Mouse (Mus musculus): Measurements from ENCODE around the gene Ppp1r17. TPM values are rescaled to one million over a fixed set of nuclear protein-coding genes. Genes with fewer than 3 reads are reported as not detected.
A peak's percentile ranks its signal among the peaks of the same experiment; 100 is the strongest.

The Ppp1r17 gene
- polyA plus RNA-seq, 1 experiment from 2014 or later, result 4.1 TPM

DNA sequence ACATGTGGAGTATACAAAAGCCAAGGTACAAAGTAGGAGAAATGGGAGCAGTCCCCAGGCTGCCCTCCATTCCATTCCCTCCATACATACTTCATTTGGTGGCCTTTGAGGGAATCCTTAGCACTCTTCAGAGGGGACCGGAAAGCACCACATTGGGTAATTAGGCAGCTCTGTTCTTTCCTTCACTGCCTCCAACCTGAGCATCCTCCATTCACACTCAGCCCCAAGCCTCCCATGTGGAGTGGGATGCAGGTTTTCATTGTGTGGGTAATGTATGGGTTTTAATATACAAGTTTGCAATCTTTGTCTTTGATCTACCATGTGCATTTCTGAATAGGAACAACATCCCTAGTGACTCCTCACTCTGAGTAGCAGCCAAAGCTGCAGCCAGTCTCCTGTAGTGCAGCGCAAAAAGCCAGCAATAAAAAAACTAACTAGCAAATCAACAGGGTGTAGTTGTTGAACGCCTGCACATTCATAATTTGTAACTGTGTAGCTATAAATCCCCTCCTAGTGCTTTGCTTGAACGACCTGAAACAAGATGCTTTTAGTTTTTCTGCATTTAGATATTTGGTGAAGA, 22.3 kb downstream of the Ppp1r17 start:
- 57% methylated on average over 4 of the region's 4 CpGs for WGBS
- H3K9ac ChIP-seq, result no peak overlapping the region

DNA sequence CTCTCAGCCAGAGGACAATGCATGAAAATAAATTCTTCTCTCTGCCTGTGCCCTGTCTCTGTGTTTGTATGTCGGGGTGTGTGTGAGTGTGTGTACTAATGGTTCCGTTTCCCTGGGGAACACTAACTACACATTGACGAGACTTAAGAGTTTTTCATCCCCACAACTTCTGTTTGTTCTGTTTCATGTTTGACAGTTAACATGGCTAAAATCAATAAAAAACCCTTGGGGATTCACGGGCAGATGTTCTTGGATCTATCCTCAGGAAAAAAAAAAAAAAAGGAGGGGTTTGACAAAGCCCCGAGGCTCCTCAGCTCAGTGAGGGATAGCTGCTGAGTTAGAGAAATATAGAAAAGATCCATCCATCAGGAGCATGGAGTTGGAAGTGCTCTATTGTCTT, 27.0 kb downstream of the Ppp1r17 start:
- H3K4me2 ChIP-seq, result no peak overlapping the region
- no peak overlapping the region for H3K4me3 ChIP-seq
- H3K9me3 ChIP-seq (replicated peaks), result no peaks in the 10 kb centered on the region
- H3K4me1 ChIP-seq, result no peaks in the 10 kb centered on the region; the same call in 1 of the 2 replicates
- 72% methylated on average over 5 of the region's 5 CpGs for whole genome bisulfite sequencing
- no peaks in the 10 kb centered on the region for H3K36me3 ChIP-seq (ENCODE audit: poor library complexity, severe bottlenecking)
- ATAC-seq, result no peak
- no peak overlapping the region for H3K9ac ChIP-seq
- H3K27me3 ChIP-seq, result no peaks in the 10 kb centered on the region
- H3K27ac ChIP-seq, result no peak overlapping the region

More for the DNA sequence above, 22.3 kb downstream of the Ppp1r17 start:
- no peaks in the 10 kb centered on the region for H3K27me3 ChIP-seq
- H3K9me3 ChIP-seq (replicated peaks), result no peaks in the 10 kb centered on the region
- H3K4me3 ChIP-seq, result no peak overlapping the region
- ATAC-seq, result no peak
- no peaks in the 10 kb centered on the region; the same call in 1 of the 2 replicates for H3K4me1 ChIP-seq
- H3K27ac ChIP-seq, result no peak overlapping the region
- no peak overlapping the region for H3K4me2 ChIP-seq
- H3K36me3 ChIP-seq (ENCODE audit: poor library complexity, severe bottlenecking), result no peaks in the 10 kb centered on the region

GRCm38 (mm10) chr6:56044716-56045115, 27.4 kb downstream of the Ppp1r17 start:
- 68% methylated on average over 1 of the region's 1 CpGs for WGBS
- Histone ChIP-seq H3K9ac (no peak overlapping the region), H3K4me2 (no peak overlapping the region), H3K4me3 (no peak overlapping the region), H3K27me3 (no peaks in the 10 kb centered on the region), H3K4me1 (no peaks in the 10 kb centered on the region; the same call in 1 of the 2 replicates), H3K27ac (no peak overlapping the region), H3K36me3 (ENCODE audit: poor library complexity, severe bottlenecking) (no peaks in the 10 kb centered on the region), H3K9me3 (replicated peaks) (no peaks in the 10 kb centered on the region)
- ATAC-seq, result no peak

DNA sequence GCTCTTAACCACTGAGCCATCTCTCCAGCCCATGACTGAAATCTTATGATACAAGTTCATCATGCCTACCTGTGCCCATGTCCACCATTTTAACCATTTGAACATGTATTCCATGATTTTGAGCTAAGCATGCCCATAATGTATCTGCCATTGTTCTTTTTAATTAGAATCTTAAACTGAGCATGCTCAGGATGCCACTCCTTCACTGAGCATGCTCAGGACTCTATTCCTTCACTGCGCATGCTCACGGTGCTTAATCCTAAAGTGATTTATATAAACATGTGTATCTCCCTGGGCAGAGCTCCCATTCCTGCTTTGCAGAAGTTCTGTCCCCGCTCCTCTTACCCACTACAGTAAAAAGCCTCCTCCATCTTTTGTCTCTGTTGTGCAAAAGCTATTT, 31.3 kb downstream of the Ppp1r17 start:
- Histone ChIP-seq H3K9me3 (replicated peaks) (no peaks in the 10 kb centered on the region), H3K27me3 (no peaks in the 10 kb centered on the region), H3K36me3 (ENCODE audit: poor library complexity, severe bottlenecking) (no peaks in the 10 kb centered on the region), H3K4me1 (no peaks in the 10 kb centered on the region; the same call in 1 of the 2 replicates), H3K9ac (no peak overlapping the region), H3K4me3 (no peak overlapping the region), H3K4me2 (no peak overlapping the region), H3K27ac (no peak overlapping the region)
- WGBS, result 88% methylated on average over 3 of the region's 3 CpGs
- ATAC-seq, result 0 out of 2 replicates have a peak, but pooled peaks have one; percentile 16

- no peak overlapping the region for H3K27ac ChIP-seq
Observed at GRCm38 (mm10) chr6:56049104-56049503, 31.8 kb downstream of the Ppp1r17 start.

GRCm38 (mm10) chr6:56063736-56064135, 46.4 kb downstream of the Ppp1r17 start:
- Histone ChIP-seq H3K27ac (no peak overlapping the region), H3K9ac (no peak overlapping the region), H3K27me3 (no peaks in the 10 kb centered on the region), H3K4me1 (no peaks in the 10 kb centered on the region), H3K36me3 (ENCODE audit: poor library complexity, severe bottlenecking) (no peaks in the 10 kb centered on the region), H3K4me2 (no peak overlapping the region), H3K4me3 (no peak overlapping the region), H3K9me3 (replicated peaks) (no peaks in the 10 kb centered on the region)
- ATAC-seq, result no peak

More at GRCm38 (mm10) chr6:56049104-56049503, 31.8 kb downstream of the Ppp1r17 start:
- Histone ChIP-seq H3K4me3 (no peak overlapping the region), H3K9me3 (replicated peaks) (no peaks in the 10 kb centered on the region), H3K4me1 (no peaks in the 10 kb centered on the region; the same call in 1 of the 2 replicates), H3K4me2 (no peak overlapping the region), H3K27me3 (no peaks in the 10 kb centered on the region), H3K36me3 (ENCODE audit: poor library complexity, severe bottlenecking) (no peaks in the 10 kb centered on the region), H3K9ac (no peak overlapping the region)
- WGBS, result 38% methylated on average over 4 of the region's 4 CpGs
- ATAC-seq, result peak; percentile 80

DNA sequence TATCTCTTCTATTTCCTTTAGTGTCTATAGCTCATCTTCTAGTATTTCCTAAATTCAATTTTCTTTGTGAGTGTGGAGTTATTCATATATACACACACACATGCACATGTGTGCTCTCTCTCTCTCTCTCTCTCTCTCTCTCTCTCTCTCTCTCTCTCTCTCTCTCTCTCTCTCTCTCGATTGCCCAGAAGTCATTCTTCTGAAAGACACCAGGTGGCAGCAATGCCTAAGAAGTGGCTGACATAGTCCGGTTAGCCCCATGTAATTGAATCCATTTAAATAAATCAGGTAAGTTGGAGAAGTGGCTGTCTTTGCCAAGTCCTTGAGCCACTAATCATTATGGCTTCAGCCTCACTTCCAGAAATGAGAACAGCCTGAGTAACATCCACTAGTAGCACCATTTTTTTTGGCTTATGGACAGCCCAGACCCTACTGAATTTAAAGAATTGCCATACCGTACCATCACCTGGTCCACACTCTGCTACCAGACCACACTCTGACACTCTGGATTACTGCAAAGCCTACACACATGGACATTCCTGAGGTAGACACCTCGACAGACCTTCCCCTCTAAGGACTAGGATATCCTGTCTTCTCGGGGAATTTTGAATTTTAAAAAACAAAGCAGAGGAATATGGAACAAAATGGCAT, 49.5 kb downstream of the Ppp1r17 start:
- 38% methylated on average over 5 of the region's 5 CpGs for WGBS

GRCm38 (mm10) chr6:56068516-56068915, 51.2 kb downstream of the Ppp1r17 start:
- H3K4me3 ChIP-seq, result no peak overlapping the region
- no peaks in the 10 kb centered on the region for H3K9me3 ChIP-seq (replicated peaks)
- H3K9ac ChIP-seq, result no peak overlapping the region
- no peak overlapping the region for H3K27ac ChIP-seq
- ATAC-seq, result no peak
- no peak overlapping the region for H3K4me2 ChIP-seq
- H3K36me3 ChIP-seq (ENCODE audit: poor library complexity, severe bottlenecking), result no peaks in the 10 kb centered on the region
- H3K4me1 ChIP-seq, result no peaks in the 10 kb centered on the region
- no peaks in the 10 kb centered on the region for H3K27me3 ChIP-seq

More for the DNA sequence above, 49.5 kb downstream of the Ppp1r17 start:
- H3K4me2 ChIP-seq, result no peak overlapping the region
- no peak overlapping the region for H3K27ac ChIP-seq
- H3K36me3 ChIP-seq (ENCODE audit: poor library complexity, severe bottlenecking), result no peaks in the 10 kb centered on the region
- H3K27me3 ChIP-seq, result no peaks in the 10 kb centered on the region
- no peak overlapping the region for H3K4me3 ChIP-seq
- H3K9me3 ChIP-seq (replicated peaks), result no peaks in the 10 kb centered on the region
- no peak overlapping the region for H3K9ac ChIP-seq
- H3K4me1 ChIP-seq, result no peaks in the 10 kb centered on the region
- ATAC-seq, result peak; percentile 82

- no peak overlapping the region for H3K4me2 ChIP-seq
- no peaks in the 10 kb centered on the region for H3K9me3 ChIP-seq (replicated peaks)
- WGBS, result 29% methylated on average over 4 of the region's 4 CpGs
- no peaks in the 10 kb centered on the region for H3K27me3 ChIP-seq
- H3K27ac ChIP-seq, result no peak overlapping the region
- H3K36me3 ChIP-seq (ENCODE audit: poor library complexity, severe bottlenecking), result no peaks in the 10 kb centered on the region
- H3K4me1 ChIP-seq, result no peaks in the 10 kb centered on the region
- no peak overlapping the region for H3K9ac ChIP-seq
- no peak overlapping the region for H3K4me3 ChIP-seq
- ATAC-seq, result peak; percentile 74; the same call in 1 of the 2 replicates
Observed at GRCm38 (mm10) chr6:56076378-56076805, 59.1 kb downstream of the Ppp1r17 start.

Other genes with a start within 250 kb of the Ppp1r17 start
- gene Itprid1, start 180.6 kb upstream of the Ppp1r17 start, polyA plus RNA-seq (2015; fragmentation: Nextera tagmentation; extraction: Ambion mirVana), result 0.50 and 0.92 TPM in 2 replicates